Mouse (Mus musculus): ENCODE data around the gene Hoxa9.

- 0 out of 2 replicates have a peak, but pooled peaks have one; percentile 22 for TF ChIP-seq POLR2A (IDR thresholded peaks at IDR 0.05; ENCODE audit: borderline replicate concordance, extremely low read depth, low read depth, low read length)
- peak; percentile 82 for TF ChIP-seq CTCF (IDR thresholded peaks at IDR 0.05; ENCODE audit: insufficient read depth, low read length)
Measured at GRCm38 (mm10) chr6:52221337-52221992, 9.4 kb downstream of the Hoxa9 start, which contains the start of gene Hoxa7.

Data from lung, adult 2 months (tissue).